Mouse (Mus musculus): ENCODE results near the gene Ccdc189. TPM values are rescaled to one million over a fixed set of nuclear protein-coding genes. Genes with fewer than 3 reads are reported as not detected.
"Not testable (repeated sequence)": the region's sequence is repeated elsewhere in the genome, so short reads cannot be mapped to it uniquely, and the experiment has no call there.

Gene Ccdc189
- polyA plus RNA-seq (2016; fragmentation: Nextera tagmentation; extraction: Ambion mirVana), result 9.4 and 12.4 TPM in 2 replicates

DNA sequence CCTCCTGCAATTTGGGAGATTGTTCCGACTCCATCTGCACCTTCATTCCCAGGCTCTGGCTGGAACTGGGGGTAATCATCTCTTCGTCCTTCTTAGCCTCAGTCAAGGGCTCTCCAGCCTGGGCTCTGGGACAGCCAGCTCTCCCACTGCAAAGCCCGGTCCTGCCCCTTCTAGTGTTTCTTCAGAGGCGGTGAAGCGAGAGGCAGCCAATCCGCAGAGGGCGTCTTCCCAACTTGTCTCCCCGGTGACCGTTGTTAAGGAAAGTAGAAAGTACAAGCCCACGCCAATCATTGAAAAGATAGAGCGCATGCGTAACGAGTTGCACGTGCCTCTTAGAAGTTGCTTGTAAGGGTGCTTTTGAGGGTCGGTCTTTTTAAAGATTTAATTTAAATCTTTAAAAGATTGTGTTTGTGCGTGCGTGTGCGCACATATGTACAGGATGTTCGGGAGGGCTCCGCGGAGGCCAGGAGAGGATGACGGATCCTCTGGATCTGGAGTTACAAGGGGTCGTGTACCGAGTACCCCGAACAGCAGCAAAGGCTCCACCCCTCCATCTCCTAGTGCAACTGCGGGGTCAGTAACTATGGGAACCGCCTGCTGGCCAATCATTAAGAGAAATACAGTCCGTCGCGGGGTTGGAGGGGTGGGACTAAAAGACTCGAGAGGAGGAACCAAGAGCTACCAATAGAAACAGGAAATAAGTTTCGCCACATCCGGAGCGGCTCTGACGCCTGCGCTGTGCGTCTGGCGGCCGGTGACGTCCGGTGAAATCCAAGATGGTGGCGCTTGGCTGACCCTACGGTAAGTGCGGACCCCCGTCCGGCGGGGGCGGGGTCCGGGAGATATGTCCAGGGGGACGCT lies at the start of gene Ccdc189, which contains the start of gene Rnf40:
Ccdc189 (minus strand) TSS at position 585 of the 861 bp plus-strand sequence.
Rnf40 (plus strand) TSS at position 757 of the 861 bp plus-strand sequence.
- Histone ChIP-seq H3K4me1 (peaks cover 27% of the 10 kb centered on the region), H3K9me3 (replicated peaks) (no peaks in the 10 kb centered on the region), H3K27ac (peak within 1 kb of the TSS; percentile 88), H3K27me3 (ENCODE audit: low read depth, poor library complexity, severe bottlenecking) (no peaks in the 10 kb centered on the region), H3K4me3 (peak within 1 kb of the TSS; percentile 94), H3K36me3 (peaks cover 58% of the 10 kb centered on the region)
- peak; percentile 90 for DNase-seq (ENCODE audit: low spot score)
- WGBS, result under 1% methylated on average over 50 of the region's 50 CpGs

DNA sequence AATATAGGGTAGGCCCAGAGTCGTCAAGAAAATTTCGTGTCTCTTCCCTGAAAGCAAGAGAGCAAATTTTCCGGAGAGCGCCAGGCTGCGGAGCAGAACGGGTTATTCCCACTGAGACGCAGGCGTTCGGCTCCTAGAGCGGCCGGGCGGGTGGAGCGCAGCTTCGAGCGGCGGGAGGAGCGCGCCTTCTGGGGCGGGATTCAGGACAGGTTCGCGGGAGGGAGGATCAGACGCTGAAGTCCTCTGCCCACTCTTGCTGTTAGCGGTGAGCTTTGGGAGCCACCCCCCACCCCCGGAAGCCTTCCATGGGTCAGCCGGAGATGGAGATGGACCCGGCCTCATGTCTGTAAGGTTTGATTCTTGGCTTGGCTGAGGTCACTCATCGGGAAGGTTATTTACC lies 48.6 kb upstream of the Ccdc189 start:
- under 1% methylated on average over 27 of the region's 27 CpGs for WGBS
- H3K4me3 ChIP-seq, result peak overlapping the region; percentile 62
- peak; percentile 82 for DNase-seq (ENCODE audit: low spot score)

DNA sequence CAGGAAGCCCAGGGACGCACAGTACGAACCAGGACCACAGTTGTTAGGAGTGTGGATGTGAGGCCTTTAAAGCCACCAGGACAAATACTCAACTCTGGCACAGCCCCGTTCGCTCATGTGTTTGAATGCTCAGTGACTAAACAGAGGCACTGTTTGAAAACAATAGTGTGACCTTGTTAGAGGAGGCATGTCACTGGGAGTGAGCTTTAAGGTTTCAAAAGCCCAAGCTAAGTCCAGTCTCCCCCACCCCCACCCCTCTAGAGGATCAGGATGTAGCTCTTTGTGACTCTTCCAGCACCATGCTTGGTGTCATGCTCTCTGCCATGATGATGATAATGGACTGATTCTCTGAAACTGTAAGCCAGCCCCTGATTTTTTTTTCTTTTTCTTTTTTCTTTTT lies 43.0 kb upstream of the Ccdc189 start:
- 94% methylated on average over 4 of the region's 4 CpGs for WGBS

More for the DNA sequence above, 48.6 kb upstream of the Ccdc189 start:
- Histone ChIP-seq H3K4me1 (peaks cover 14% of the 10 kb centered on the region), H3K9me3 (replicated peaks) (no peaks in the 10 kb centered on the region), H3K27ac (peak overlapping the region; percentile 77), H3K36me3 (no peaks in the 10 kb centered on the region), H3K27me3 (ENCODE audit: low read depth, poor library complexity, severe bottlenecking) (peaks cover 9% of the 10 kb centered on the region; the same call in 1 of the 2 replicates)

GRCm38 (mm10) chr7:127628646-127629045 lies 40.3 kb upstream of the Ccdc189 start:
- no peak overlapping the region for H3K27ac ChIP-seq
- WGBS, result 85% methylated on average over 5 of the region's 5 CpGs
- no peaks in the 10 kb centered on the region for H3K27me3 ChIP-seq (ENCODE audit: low read depth, poor library complexity, severe bottlenecking)
- no peak for DNase-seq (ENCODE audit: low spot score)
- H3K9me3 ChIP-seq (replicated peaks), result no peaks in the 10 kb centered on the region
- H3K36me3 ChIP-seq, result no peaks in the 10 kb centered on the region
- no peaks in the 10 kb centered on the region for H3K4me1 ChIP-seq
- no peak overlapping the region for H3K4me3 ChIP-seq

More for the DNA sequence above, 43.0 kb upstream of the Ccdc189 start:
- H3K36me3 ChIP-seq, result no peaks in the 10 kb centered on the region
- no peaks in the 10 kb centered on the region for H3K9me3 ChIP-seq (replicated peaks)
- no peak overlapping the region for H3K4me3 ChIP-seq
- DNase-seq (ENCODE audit: low spot score), result no peak
- peaks cover under 1% of the 10 kb centered on the region; the same call in 1 of the 2 replicates for H3K4me1 ChIP-seq
- no peak overlapping the region for H3K27ac ChIP-seq
- peaks cover 6% of the 10 kb centered on the region; the same call in 1 of the 2 replicates for H3K27me3 ChIP-seq (ENCODE audit: low read depth, poor library complexity, severe bottlenecking)

- Histone ChIP-seq H3K36me3 (no peaks in the 10 kb centered on the region), H3K4me1 (no peaks in the 10 kb centered on the region), H3K9me3 (replicated peaks) (no peaks in the 10 kb centered on the region), H3K27ac (no peak overlapping the region), H3K4me3 (no peak overlapping the region), H3K27me3 (ENCODE audit: low read depth, poor library complexity, severe bottlenecking) (no peaks in the 10 kb centered on the region)
- DNase-seq (ENCODE audit: low spot score), result no peak
- 91% methylated on average over 4 of the region's 4 CpGs for WGBS
Measured at GRCm38 (mm10) chr7:127626471-127626870, 38.1 kb upstream of the Ccdc189 start.

DNA sequence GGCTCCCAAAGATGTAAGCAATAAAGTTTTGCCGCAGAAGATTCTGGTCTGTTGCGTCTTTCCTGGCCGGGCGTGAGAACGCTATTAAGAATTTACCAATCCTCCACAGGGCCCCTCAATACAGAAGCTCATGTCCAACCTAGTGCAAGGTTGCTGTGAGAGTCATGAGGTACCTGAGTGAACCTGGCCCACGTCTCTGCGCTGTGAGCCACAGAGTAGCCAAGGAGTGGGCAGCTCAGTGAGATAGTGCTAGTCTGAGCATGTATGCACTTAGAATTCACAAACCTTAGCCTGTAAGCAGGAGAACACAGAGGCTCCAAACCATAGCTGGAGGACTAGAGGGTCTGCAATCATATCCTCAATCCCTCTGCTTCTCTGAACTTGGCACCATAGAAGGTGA lies 37.6 kb upstream of the Ccdc189 start:
- Histone ChIP-seq H3K36me3 (no peaks in the 10 kb centered on the region), H3K27me3 (ENCODE audit: low read depth, poor library complexity, severe bottlenecking) (no peaks in the 10 kb centered on the region), H3K9me3 (replicated peaks) (no peaks in the 10 kb centered on the region), H3K4me3 (no peak overlapping the region), H3K4me1 (no peaks in the 10 kb centered on the region), H3K27ac (no peak overlapping the region)
- no peak for DNase-seq (ENCODE audit: low spot score)
- WGBS, result 98% methylated on average over 7 of the region's 7 CpGs

DNA sequence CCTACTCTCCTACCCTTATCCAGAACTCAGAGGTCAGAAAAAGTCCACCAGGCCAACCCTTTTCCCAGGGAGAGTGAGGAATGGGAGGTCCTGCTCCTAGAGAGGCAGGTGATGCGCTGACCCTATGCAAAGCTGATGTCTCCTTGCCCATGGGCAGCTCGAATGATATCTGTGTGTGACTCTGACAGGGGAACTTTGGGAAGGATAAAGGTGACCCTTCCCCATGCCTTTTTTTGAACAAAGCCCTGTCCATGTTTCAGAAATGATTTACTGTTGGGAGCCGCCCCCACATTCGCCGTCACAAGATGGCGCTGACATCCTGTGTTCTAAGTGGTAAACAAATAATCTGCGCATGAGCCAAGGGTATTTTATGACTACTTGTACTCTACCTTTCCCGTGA lies 30.0 kb upstream of the Ccdc189 start:
- H3K27ac ChIP-seq; H3K36me3 ChIP-seq; H3K27me3 ChIP-seq (ENCODE audit: low read depth, poor library complexity, severe bottlenecking); H3K4me3 ChIP-seq; DNase-seq (ENCODE audit: low spot score); H3K9me3 ChIP-seq (replicated peaks): not testable (repeated sequence)
- peaks cover 24% of the 10 kb centered on the region for H3K4me1 ChIP-seq
- WGBS, result 90% methylated on average over 7 of the region's 8 CpGs

DNA sequence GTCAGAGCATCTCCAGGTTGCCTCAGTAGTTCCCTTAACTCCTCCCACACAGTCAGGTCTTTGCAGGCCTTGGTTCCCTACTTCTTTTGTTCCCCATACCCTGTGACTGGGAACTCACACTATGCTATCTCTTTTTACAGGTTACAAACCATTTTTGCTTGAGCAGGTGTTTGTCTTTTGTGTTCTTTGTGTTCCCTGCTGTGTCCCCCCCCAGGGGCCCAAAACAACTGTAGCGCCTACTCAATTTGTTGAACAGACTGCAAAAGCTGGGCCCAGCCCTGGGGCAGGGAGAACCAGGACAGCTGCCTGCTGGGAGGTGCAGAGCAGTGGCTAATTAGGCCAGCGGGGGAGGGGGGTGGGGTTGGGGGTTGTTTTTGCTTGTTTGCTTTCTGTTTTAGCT lies 29.6 kb upstream of the Ccdc189 start:
- WGBS, result 50% methylated on average over 2 of the region's 2 CpGs
- Histone ChIP-seq H3K9me3 (replicated peaks) (no peaks in the 10 kb centered on the region), H3K36me3 (peaks cover 11% of the 10 kb centered on the region), H3K27me3 (ENCODE audit: low read depth, poor library complexity, severe bottlenecking) (no peaks in the 10 kb centered on the region), H3K4me1 (peaks cover 27% of the 10 kb centered on the region), H3K4me3 (no peak overlapping the region), H3K27ac (no peak overlapping the region)
- no peak for DNase-seq (ENCODE audit: low spot score)

GRCm38 (mm10) chr7:127616881-127617280 lies 28.5 kb upstream of the Ccdc189 start:
- no peaks in the 10 kb centered on the region for H3K9me3 ChIP-seq (replicated peaks)
- no peak overlapping the region for H3K4me3 ChIP-seq
- H3K27ac ChIP-seq, result no peak overlapping the region
- 84% methylated on average over 1 of the region's 1 CpGs for WGBS
- peaks cover 27% of the 10 kb centered on the region for H3K4me1 ChIP-seq
- no peak for DNase-seq (ENCODE audit: low spot score)
- peaks cover 22% of the 10 kb centered on the region for H3K36me3 ChIP-seq
- no peaks in the 10 kb centered on the region for H3K27me3 ChIP-seq (ENCODE audit: low read depth, poor library complexity, severe bottlenecking)

DNA sequence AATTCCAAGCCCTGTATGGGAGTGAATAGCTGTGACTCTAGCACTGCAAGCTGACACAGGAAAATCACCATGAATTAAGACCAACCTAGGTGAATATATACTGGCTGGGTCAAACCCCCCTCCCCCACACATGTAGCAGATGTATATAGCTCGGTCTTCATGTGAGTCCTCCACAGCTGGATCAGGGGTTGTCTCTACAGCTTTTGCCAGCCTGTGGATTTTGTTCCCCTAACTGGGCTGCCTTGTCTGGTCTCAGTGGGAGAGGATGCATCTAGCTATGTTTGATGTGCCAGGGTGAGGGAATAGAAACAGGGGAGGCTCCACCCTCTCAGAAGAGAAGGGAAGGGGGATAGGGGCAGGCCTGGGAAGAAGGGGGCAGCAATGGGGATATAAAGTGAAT lies 27.9 kb upstream of the Ccdc189 start:
- no peaks in the 10 kb centered on the region for H3K27me3 ChIP-seq (ENCODE audit: low read depth, poor library complexity, severe bottlenecking)
- no peak overlapping the region for H3K27ac ChIP-seq
- H3K4me1 ChIP-seq, result peaks cover 27% of the 10 kb centered on the region
- 88% methylated on average over 1 of the region's 1 CpGs for WGBS
- DNase-seq (ENCODE audit: low spot score), result no peak
- H3K36me3 ChIP-seq, result peaks cover 27% of the 10 kb centered on the region
- H3K9me3 ChIP-seq (replicated peaks), result no peaks in the 10 kb centered on the region
- H3K4me3 ChIP-seq, result no peak overlapping the region

- peak; percentile 87 for DNase-seq (ENCODE audit: low spot score)
- Histone ChIP-seq H3K27ac (peak within 1 kb of the TSS; percentile 96), H3K36me3 (peaks cover 39% of the 10 kb centered on the region), H3K9me3 (replicated peaks) (no peaks in the 10 kb centered on the region), H3K4me1 (peaks cover 27% of the 10 kb centered on the region), H3K27me3 (ENCODE audit: low read depth, poor library complexity, severe bottlenecking) (no peaks in the 10 kb centered on the region), H3K4me3 (peak within 1 kb of the TSS; percentile 98)
- under 1% methylated on average over 50 of the region's 50 CpGs for WGBS
Measured at GRCm38 (mm10) chr7:127614891-127615843, 26.8 kb upstream of the Ccdc189 start, which contains the start of gene Zfp629. TSS of gene Zfp629 (minus strand) at chr7:127615797.

- peak; percentile 73 for DNase-seq (ENCODE audit: low spot score)
- H3K4me1 ChIP-seq, result peaks cover 27% of the 10 kb centered on the region
- under 1% methylated on average over 42 of the region's 44 CpGs for WGBS
- no peaks in the 10 kb centered on the region for H3K9me3 ChIP-seq (replicated peaks)
- peaks cover 46% of the 10 kb centered on the region for H3K36me3 ChIP-seq
- peak overlapping the region; percentile 96 for H3K27ac ChIP-seq
- peak overlapping the region; percentile 98 for H3K4me3 ChIP-seq
- no peaks in the 10 kb centered on the region for H3K27me3 ChIP-seq (ENCODE audit: low read depth, poor library complexity, severe bottlenecking)
Measured at GRCm38 (mm10) chr7:127614511-127614890, 26.1 kb upstream of the Ccdc189 start.
